Mouse (Mus musculus) kidney, postnatal 10 days (tissue): ENCODE measurements around the gene Casz1.

ENCODE experiments used
- DNase-seq: peaks from one replicate; pipeline ENCODE4 v3.0.0; 2021; ENCODE audit warnings: mixed read lengths

Casz1 gene

DNA sequence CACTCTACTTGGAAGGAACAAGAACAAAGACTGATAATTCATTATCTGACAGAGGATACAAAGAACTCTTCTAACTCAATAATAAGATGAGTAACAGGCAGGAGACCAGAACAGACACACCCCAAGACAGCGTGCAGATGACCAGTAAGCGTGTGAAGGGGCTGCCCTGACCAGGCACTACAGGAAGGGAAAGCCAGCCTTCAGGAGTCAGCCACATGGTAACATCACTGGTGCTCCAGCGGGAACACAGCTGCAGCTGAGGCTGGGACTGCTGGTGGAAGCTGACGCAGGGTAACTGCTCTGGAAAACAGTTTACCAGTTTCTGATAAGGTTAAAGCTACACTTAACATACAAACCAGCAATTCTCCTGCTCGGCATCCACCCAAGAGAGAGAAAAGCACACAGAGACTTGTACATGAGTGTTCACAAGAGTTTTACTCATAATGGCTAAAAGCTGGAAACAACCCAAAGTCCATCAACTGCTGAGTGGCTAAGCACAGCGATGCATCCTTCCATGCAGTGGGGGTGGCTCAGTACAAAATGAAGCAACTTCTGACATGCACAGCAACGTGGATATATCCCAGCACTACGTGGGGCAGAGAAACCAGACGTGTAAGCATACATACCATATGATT is 174.1 kb downstream of the Casz1 start:
- peak; percentile 18 for DNase-seq

DNA sequence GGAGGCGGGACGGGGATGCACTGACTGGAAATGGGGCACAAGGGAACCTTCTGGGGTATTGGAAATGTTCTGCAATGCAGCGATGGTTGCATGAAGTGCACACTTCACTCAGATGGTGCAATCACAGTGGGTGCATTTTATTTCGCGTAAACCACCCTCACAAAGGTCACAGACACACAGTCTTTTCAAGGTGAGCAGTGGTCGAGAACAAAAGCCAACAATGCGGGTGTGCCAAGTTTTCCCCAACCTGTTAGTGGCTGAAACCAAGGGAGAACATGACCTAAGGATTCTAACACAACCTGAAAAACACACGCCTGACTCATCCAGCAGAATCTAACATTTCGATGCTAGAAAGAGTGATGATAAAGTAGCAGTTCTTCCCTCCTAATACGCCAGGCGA is 174.7 kb downstream of the Casz1 start:
- DNase-seq: no peak

GRCm38 (mm10) chr4:148979837-148980236 is 175.6 kb downstream of the Casz1 start:
- no peak for DNase-seq

GRCm38 (mm10) chr4:148982274-148982673 is 178.0 kb downstream of the Casz1 start:
- DNase-seq: no peak

GRCm38 (mm10) chr4:148984701-148985540 is 180.7 kb downstream of the Casz1 start:
- DNase-seq: peak; percentile 13

DNA sequence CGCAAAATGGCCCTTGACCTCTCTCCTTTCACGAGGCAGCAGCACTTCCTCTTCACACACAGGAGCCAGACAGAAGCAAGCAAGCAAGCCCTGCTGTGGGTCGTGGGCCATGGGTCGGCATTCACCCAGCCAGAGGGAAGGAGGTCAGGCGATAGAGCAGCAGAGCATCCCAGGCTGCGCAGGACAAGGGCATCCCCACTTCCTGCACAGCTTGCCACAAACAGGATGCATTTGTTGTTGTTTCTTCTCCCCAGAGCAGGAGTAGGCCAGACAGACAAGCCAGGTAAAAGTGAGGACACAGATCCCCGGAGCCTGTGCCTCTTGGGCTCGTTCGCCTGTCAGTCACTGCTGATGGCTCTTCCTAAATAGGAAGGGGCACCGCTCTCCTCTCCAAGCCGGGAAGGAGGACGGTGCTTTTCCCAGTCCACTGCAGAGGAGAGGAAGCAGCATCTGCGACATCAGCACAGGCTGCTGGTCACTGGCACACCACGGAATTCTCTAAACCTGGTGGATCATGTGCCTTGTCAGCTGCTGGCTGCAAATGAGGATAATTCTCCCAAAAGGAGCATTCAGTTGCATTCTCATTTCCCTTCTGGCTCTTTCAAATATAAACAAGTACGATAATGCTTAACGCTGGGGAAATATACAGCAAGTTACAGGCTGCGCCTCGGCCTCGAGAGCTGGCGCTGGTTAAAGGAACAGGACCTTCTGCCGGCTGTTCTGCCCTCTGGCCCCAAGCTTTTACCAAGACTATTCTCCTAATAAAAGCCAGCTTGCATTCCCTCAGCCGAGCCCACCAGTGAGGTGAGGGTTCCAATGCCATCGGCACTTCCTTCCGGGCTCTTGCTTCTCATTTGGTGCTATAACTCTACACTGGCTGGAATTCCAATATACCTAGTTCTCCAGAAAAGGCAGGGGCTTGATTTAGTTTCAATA is 181.6 kb downstream of the Casz1 start:
- DNase-seq: peak; percentile 43

DNA sequence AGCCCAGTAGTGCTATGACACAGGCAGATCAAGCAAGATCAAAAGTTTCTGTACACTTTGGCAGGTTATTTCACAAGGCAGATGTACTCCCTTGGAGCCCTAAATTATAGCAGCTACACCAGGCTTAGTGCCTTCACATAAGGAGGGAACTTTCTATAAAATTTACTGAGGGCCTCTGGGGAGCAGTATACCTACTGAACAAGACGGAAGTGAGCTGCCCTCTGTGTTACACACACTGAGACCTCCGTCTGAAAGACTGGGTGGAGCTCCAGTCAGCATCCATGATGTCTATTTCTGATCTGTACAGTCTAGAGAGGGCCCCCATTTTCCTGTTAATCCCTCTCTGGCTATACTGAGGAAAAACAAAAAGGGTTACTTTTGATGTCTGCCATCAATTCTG is 185.8 kb downstream of the Casz1 start:
- no peak for DNase-seq

GRCm38 (mm10) chr4:148993948-148994347 is 189.7 kb downstream of the Casz1 start:
- DNase-seq: no peak

GRCm38 (mm10) chr4:149000746-149001145 is 196.5 kb downstream of the Casz1 start:
- DNase-seq: no peak

DNA sequence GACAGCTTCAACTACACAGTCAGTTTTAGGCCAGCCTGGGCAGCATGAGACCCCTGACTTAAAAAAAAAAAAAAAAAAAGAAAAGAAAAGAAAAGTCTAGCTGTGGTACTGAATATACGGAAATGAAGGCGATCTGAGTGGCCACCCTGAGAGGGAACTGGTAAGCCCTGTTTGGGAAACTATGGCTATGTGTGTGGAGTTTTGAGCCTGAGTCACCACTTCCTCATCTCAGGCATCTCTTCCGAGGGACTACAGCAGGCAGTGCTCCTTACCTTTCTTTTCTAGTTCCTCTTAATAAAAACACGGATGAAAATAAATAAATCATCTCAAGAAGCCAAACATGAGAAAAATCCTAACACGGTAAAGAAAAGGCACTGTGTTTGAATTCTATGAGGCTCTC is 197.3 kb downstream of the Casz1 start:
- DNase-seq: no peak

GRCm38 (mm10) chr4:149002441-149003093 is 198.3 kb downstream of the Casz1 start:
- no peak for DNase-seq
